Mouse (Mus musculus): ENCODE measurements around the gene Cfap100. TPM values are rescaled to one million over a fixed set of nuclear protein-coding genes. Genes with fewer than 3 reads are reported as not detected.
A peak's percentile ranks its signal among the peaks of the same experiment; 100 is the strongest.

Gene Cfap100
- polyA plus RNA-seq, 1 experiment from 2014 or later = 0.40 TPM

DNA sequence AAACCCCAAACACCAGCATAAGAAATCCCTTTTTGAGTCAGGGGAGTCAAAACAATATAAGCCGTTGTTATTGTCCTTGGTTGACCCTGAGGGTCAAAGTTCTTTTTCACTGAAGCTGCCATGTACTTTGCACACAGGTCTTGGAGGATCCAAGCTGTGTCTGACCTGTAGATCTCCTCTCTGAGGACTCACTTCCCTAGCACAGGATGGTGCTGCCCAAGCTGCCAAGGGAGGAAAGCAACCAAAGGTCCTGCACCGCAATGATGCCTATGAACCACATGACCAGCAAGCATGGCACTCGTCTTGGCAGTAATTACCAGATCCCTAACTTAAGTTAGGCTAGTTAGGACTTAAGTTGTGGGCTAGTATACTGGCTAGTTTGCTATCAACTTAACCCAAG is 3.2 kb downstream of the Cfap100 start:
- no peak overlapping the region for H3K4me2 ChIP-seq
- no peaks in the 10 kb centered on the region for H3K36me3 ChIP-seq
- no peaks in the 10 kb centered on the region; the same call in 1 of the 2 replicates for H3K27me3 ChIP-seq (replicated peaks)
- no peak overlapping the region for H3K4me3 ChIP-seq (replicated peaks)
- no peak for ATAC-seq (ENCODE audit: insufficient read depth, low FRiP score, low read depth)
- H3K4me1 ChIP-seq = peaks cover 10% of the 10 kb centered on the region
- 72% methylated on average over 3 of the region's 3 CpGs for WGBS
- H3K9ac ChIP-seq = no peak overlapping the region
- H3K27ac ChIP-seq = no peak overlapping the region
- H3K9me3 ChIP-seq = no peaks in the 10 kb centered on the region

DNA sequence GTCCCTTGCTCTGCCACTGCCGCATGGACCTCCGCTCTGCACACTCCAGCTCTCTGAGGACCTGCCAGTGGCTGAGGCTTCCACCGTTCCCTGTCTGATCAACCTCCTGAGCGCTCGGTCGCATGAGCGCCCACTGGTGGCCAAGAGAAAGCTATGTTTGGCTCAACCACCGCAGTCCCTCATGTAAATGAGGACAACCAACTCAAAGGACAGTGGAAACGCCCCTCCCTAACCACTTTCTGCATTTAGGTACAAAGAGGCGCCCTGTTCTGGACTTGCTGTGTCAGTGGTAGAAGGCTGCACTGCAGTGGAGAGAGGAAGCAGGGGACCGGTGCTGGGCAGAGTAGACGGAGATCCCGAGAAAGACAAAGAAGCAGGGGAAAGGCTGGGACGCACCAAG is 6.0 kb downstream of the Cfap100 start:
- Histone ChIP-seq H3K4me3 (replicated peaks) (peak overlapping the region; percentile 15; the same call in 1 of the 2 replicates), H3K4me1 (no peaks in the 10 kb centered on the region), H3K4me2 (peak overlapping the region; percentile 44), H3K36me3 (no peaks in the 10 kb centered on the region), H3K9ac (no peak overlapping the region), H3K9me3 (no peaks in the 10 kb centered on the region), H3K27me3 (replicated peaks) (no peaks in the 10 kb centered on the region; the same call in 1 of the 2 replicates), H3K27ac (no peak overlapping the region)
- WGBS = 8% methylated on average over 14 of the region's 14 CpGs
- ATAC-seq (ENCODE audit: insufficient read depth, low FRiP score, low read depth) = peak; percentile 65

DNA sequence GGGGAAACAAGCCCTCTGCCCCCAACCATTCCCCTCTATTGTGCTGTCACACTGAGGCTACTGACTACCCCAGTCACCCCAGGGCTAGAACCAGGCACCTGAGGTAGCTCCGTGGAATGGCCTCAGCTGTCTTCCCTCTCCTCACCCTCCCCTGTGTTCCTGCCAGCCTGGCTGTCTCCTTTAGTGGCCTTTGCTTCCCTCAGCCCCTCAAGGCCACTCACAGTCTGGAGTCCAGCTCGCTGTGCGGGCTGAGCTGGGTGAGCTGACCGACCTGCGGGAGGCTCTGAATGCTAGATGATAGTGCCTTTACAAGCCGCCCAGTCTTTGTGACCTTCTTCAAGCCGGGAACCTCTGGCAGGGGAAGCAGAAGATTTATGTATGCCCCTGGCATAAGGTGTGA is 16.7 kb downstream of the Cfap100 start:
- H3K4me3 ChIP-seq (replicated peaks) = no peak overlapping the region
- no peaks in the 10 kb centered on the region for H3K36me3 ChIP-seq
- no peaks in the 10 kb centered on the region for H3K9me3 ChIP-seq
- H3K9ac ChIP-seq = no peak overlapping the region
- H3K4me2 ChIP-seq = no peak overlapping the region
- no peaks in the 10 kb centered on the region for H3K4me1 ChIP-seq
- ATAC-seq (ENCODE audit: insufficient read depth, low FRiP score, low read depth) = no peak
- WGBS = 75% methylated on average over 7 of the region's 7 CpGs
- H3K27ac ChIP-seq = no peak overlapping the region
- H3K27me3 ChIP-seq (replicated peaks) = no peaks in the 10 kb centered on the region

DNA sequence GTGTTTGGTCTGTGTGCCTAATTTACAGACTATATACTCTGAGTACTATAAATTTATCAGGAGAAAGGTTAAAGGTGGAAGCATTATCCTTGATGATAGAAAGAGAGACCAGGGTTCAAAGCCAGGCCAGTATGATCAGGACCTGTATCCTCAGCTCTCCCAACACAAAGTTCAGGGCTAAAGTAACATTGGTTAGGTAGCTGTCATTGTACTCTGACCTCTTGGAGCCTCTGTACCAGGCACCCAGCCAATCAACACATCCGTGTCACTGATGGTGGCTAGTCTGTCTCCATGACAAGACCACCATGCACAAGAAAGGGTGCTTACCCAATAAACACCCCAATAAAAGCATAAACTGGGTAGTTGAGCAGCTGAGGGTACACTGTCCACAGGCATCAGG is 17.6 kb downstream of the Cfap100 start:
- Histone ChIP-seq H3K4me1 (no peaks in the 10 kb centered on the region), H3K9ac (no peak overlapping the region), H3K4me2 (no peak overlapping the region), H3K27me3 (replicated peaks) (no peaks in the 10 kb centered on the region), H3K27ac (no peak overlapping the region), H3K36me3 (no peaks in the 10 kb centered on the region), H3K9me3 (no peaks in the 10 kb centered on the region), H3K4me3 (replicated peaks) (no peak overlapping the region)
- WGBS = 86% methylated on average over 1 of the region's 1 CpGs
- ATAC-seq (ENCODE audit: insufficient read depth, low FRiP score, low read depth) = no peak

DNA sequence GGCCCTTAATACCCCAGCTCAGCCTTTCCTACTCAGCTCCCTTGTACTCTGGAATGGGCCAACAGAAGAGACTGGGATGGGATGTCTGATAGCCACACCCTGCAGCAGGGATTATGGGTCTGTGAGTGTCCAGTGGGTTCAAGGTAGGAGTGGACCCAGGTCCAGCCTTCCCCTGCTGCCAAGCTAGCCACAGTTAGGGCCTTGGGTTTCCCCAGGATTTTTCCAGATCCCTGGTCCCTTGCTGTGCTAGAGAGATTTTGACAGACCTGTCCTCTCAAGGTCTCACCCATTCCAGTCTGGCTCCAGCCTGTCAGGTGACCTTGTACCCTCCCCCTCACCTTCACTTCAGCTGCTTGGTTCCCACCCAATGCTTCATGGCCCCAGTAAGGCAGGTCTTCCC is 20.0 kb downstream of the Cfap100 start:
- peak; percentile 29; the same call in 1 of the 2 replicates for ATAC-seq (ENCODE audit: insufficient read depth, low FRiP score, low read depth)
- Histone ChIP-seq H3K9me3 (no peaks in the 10 kb centered on the region), H3K27me3 (replicated peaks) (no peaks in the 10 kb centered on the region), H3K4me1 (no peaks in the 10 kb centered on the region), H3K4me3 (replicated peaks) (no peak overlapping the region), H3K4me2 (no peak overlapping the region), H3K9ac (no peak overlapping the region), H3K36me3 (no peaks in the 10 kb centered on the region), H3K27ac (peak overlapping the region; percentile 42; the same call in 1 of the 2 replicates)

DNA sequence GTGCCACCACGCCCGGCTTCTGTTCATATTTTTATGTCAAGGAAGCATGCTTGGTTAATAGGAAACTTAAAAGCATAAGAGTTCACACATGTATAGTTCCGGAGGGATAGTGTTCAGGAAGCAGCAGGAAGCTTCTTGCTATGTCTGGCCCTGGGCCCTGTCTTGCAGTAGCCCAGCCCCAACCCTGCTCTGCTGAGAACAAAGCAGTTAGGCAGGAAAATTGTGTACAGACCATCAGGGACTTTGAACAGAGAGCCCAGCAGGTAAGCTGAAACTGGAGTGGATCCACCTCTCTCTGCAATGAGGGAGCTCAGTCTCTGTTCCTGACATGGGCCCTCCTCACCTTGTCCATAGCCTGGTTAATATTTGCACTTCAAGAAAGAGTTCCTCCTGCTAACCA is 31.3 kb downstream of the Cfap100 start:
- Histone ChIP-seq H3K4me1 (no peaks in the 10 kb centered on the region), H3K4me3 (replicated peaks) (no peak overlapping the region), H3K27ac (no peak overlapping the region), H3K4me2 (no peak overlapping the region), H3K9ac (no peak overlapping the region), H3K9me3 (no peaks in the 10 kb centered on the region), H3K36me3 (peaks cover 7% of the 10 kb centered on the region; the same call in 1 of the 2 replicates), H3K27me3 (replicated peaks) (no peaks in the 10 kb centered on the region)
- no peak for ATAC-seq (ENCODE audit: insufficient read depth, low FRiP score, low read depth)
- WGBS = 82% methylated on average over 3 of the region's 3 CpGs

DNA sequence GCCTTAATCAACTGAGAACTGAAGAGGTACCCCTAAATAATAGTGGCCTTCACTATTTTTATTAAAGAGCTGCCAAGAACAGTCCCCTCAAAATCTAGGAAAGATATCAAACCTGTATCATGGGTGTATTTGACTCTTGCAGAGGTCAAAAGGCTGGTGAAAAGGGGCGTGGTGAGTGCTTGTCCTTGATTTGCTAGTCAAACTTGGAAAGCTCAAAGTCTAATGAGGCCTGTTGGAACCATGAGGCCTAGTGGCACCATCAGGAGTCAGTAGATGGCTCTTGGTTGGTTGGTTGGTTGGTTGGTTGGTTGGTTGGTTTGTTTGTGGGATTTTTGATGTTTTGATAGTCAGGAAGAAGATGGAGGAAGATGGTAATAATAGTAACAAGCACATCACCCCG is 32.8 kb downstream of the Cfap100 start:
- H3K36me3 ChIP-seq = peaks cover 7% of the 10 kb centered on the region; the same call in 1 of the 2 replicates
- H3K9ac ChIP-seq = no peak overlapping the region
- H3K4me1 ChIP-seq = no peaks in the 10 kb centered on the region
- no peaks in the 10 kb centered on the region for H3K27me3 ChIP-seq (replicated peaks)
- no peaks in the 10 kb centered on the region for H3K9me3 ChIP-seq
- H3K4me3 ChIP-seq (replicated peaks) = no peak overlapping the region
- H3K4me2 ChIP-seq = no peak overlapping the region
- WGBS = 90% methylated on average over 2 of the region's 2 CpGs
- H3K27ac ChIP-seq = no peak overlapping the region
- no peak for ATAC-seq (ENCODE audit: insufficient read depth, low FRiP score, low read depth)

DNA sequence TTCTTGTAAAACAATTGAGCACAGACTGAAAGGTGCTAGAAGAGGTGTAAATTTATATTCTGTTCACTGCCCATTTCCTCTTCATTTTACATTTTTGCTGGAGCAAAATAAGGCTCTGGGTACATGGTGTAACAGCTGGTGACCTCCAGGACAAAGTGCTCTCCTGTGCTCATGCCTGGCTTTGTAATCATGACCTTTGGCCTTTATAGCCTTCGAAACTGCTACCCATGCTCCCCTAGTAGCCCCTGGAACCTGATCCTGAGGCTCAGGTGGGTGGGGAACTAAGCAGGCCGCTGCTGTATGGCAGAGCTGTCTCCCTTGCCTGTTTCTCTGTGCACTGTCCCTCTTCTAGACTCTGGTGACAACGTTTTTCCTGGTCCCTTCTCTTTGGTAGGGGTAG is 34.6 kb downstream of the Cfap100 start:
- H3K9me3 ChIP-seq = no peaks in the 10 kb centered on the region
- no peaks in the 10 kb centered on the region for H3K4me1 ChIP-seq
- no peaks in the 10 kb centered on the region for H3K27me3 ChIP-seq (replicated peaks)
- ATAC-seq (ENCODE audit: insufficient read depth, low FRiP score, low read depth) = no peak
- H3K9ac ChIP-seq = no peak overlapping the region
- H3K36me3 ChIP-seq = peaks cover under 1% of the 10 kb centered on the region; the same call in 1 of the 2 replicates
- no peak overlapping the region for H3K4me2 ChIP-seq
- H3K27ac ChIP-seq = no peak overlapping the region
- 50% methylated on average over 3 of the region's 3 CpGs for WGBS
- H3K4me3 ChIP-seq (replicated peaks) = no peak overlapping the region

DNA sequence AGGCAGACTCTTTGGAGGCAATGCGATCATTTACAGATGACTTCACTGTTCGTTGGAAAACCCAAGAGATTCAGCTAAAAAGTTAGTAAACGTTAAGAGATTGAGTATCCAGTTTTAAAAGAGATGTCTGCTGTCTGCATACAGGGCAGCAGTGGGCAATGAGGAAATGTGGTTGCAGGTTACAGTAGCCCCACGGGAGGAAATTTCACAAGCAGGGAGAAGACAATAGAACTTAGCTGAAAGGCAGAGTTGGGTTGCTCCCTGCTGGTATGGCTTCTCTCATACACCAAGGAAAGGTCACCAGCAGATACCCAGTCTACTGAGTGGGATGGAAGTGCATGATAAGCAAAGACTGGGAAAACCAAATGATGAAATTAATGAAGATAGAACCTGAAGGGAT is 38.0 kb downstream of the Cfap100 start:
- ATAC-seq (ENCODE audit: insufficient read depth, low FRiP score, low read depth) = no peak
- H3K4me2 ChIP-seq = no peak overlapping the region
- H3K36me3 ChIP-seq = peaks cover 5% of the 10 kb centered on the region; the same call in 1 of the 2 replicates
- 79% methylated on average over 4 of the region's 4 CpGs for WGBS
- no peaks in the 10 kb centered on the region for H3K9me3 ChIP-seq
- no peak overlapping the region for H3K9ac ChIP-seq
- H3K4me3 ChIP-seq (replicated peaks) = no peak overlapping the region
- no peak overlapping the region for H3K27ac ChIP-seq
- no peaks in the 10 kb centered on the region for H3K4me1 ChIP-seq
- no peaks in the 10 kb centered on the region for H3K27me3 ChIP-seq (replicated peaks)

DNA sequence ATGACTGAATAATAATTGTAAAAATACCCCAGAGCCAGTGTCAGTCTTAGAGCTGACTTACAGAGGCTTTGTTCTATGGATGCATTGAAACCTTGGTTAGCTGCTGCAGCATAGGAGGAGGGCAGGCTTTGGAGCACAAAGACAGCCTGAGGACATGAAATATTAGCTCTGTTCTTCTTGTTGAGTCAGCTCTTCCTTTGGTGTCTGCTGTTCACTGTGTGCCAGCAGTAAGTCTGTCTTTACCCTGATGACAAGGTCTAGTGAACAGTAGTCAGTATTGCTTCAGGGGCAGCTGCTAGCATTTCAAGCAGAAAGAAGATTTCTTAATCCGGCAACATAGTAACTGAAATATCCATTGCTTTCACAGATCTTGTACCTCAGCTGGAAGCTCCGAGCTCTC is 47.1 kb downstream of the Cfap100 start:
- no peak overlapping the region for H3K9ac ChIP-seq
- no peak for ATAC-seq (ENCODE audit: insufficient read depth, low FRiP score, low read depth)
- WGBS = 88% methylated on average over 2 of the region's 2 CpGs
- no peaks in the 10 kb centered on the region for H3K27me3 ChIP-seq (replicated peaks)
- H3K27ac ChIP-seq = no peak overlapping the region
- H3K36me3 ChIP-seq = peaks cover 64% of the 10 kb centered on the region
- no peak overlapping the region for H3K4me2 ChIP-seq
- H3K4me3 ChIP-seq (replicated peaks) = no peak overlapping the region
- no peaks in the 10 kb centered on the region for H3K4me1 ChIP-seq
- no peaks in the 10 kb centered on the region for H3K9me3 ChIP-seq

DNA sequence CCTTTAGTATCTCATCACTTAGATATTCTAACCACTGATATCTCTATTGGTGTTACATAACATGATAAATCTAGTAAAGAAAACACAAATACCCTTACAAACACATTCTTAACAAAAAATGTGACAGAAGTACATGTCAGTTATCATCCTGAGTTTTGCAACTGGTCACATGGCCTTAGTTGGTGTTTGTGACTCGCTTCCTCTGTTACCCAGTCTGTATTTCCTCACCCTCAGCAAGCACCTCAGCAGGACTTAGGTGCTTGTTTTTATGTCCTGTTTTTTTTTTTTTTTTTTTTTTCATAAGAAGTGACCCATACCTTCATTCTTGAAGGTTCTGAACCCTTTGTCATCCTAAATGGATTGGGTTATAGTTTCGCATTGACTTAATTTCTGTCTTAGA is 50.9 kb downstream of the Cfap100 start:
- H3K9ac ChIP-seq = no peak overlapping the region
- H3K36me3 ChIP-seq = peaks cover 64% of the 10 kb centered on the region
- H3K27ac ChIP-seq = no peak overlapping the region
- H3K4me1 ChIP-seq = no peaks in the 10 kb centered on the region
- ATAC-seq (ENCODE audit: insufficient read depth, low FRiP score, low read depth) = no peak
- WGBS = 93% methylated on average over 2 of the region's 2 CpGs
- H3K9me3 ChIP-seq = no peaks in the 10 kb centered on the region
- no peak overlapping the region for H3K4me3 ChIP-seq (replicated peaks)
- no peak overlapping the region for H3K4me2 ChIP-seq
- H3K27me3 ChIP-seq (replicated peaks) = no peaks in the 10 kb centered on the region

DNA sequence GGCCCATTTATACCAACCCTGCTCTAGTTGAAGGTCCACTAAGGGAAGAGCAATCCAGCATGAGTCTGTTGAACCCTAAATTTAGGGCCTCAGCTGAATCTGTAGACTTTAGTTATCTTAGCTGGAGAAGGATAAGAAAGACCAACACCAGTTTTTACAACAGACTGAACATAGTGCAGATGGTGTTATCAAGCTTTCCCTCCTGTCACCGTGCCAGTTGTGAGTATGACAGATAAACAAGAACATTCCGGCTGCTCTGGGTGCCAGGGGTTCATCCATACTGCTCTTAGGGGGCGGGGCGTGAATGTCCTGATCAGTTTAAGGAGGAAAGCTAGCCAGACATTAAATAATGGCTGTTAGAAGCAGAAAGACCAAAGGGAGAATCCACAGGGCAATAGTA is 54.0 kb downstream of the Cfap100 start:
- Histone ChIP-seq H3K9me3 (no peaks in the 10 kb centered on the region), H3K9ac (no peak overlapping the region), H3K4me3 (replicated peaks) (no peak overlapping the region), H3K4me1 (peaks cover 11% of the 10 kb centered on the region), H3K36me3 (peaks cover 36% of the 10 kb centered on the region), H3K27me3 (replicated peaks) (no peaks in the 10 kb centered on the region), H3K27ac (no peak overlapping the region), H3K4me2 (no peak overlapping the region)
- 75% methylated on average over 4 of the region's 4 CpGs for WGBS
- peak; percentile 34; the same call in 1 of the 2 replicates for ATAC-seq (ENCODE audit: insufficient read depth, low FRiP score, low read depth)
